Mouse (Mus musculus) megakaryocyte, embryonic 14.5 days (primary cell): ENCODE results near the gene Nhp2. TPM values are rescaled to one million over a fixed set of nuclear protein-coding genes. Genes with fewer than 3 reads are reported as not detected.
"Not testable (repeated sequence)": the region's sequence is repeated elsewhere in the genome, so short reads cannot be mapped to it uniquely, and the experiment has no call there.

Experiments used
- H3K27me3 ChIP-seq: replicated peaks from 2 replicates; pipeline ENCODE3; 2012; ENCODE audit warnings: inconsistent platforms
- H3K36me3 ChIP-seq: replicated peaks from 2 replicates; pipeline ENCODE3; 2012; ENCODE audit warnings: low read length, inconsistent platforms, mixed read lengths
- H3K4me1 ChIP-seq: 2 replicates; pipeline ENCODE4 v1.6.1; 2012; ENCODE audit warnings: inconsistent platforms
- H3K4me3 ChIP-seq: replicated peaks from 2 replicates; pipeline ENCODE3; 2012; ENCODE audit warnings: moderate library complexity, mild to moderate bottlenecking, inconsistent platforms
- H3K9me3 ChIP-seq: 2 replicates; pipeline ENCODE4 v1.6.1; 2012; ENCODE audit warnings: inconsistent platforms
- FLI1 ChIP-seq: IDR thresholded peaks from 2 replicates; pipeline ENCODE4 v1.6.1; 2012; ENCODE audit warnings: low read length, inconsistent platforms, mixed read lengths
- GATA1 ChIP-seq: IDR thresholded peaks from 3 replicates; pipeline ENCODE4 v1.6.1; 2012; ENCODE audit warnings: mixed read lengths, low read length, inconsistent platforms, borderline replicate concordance
- polyA plus RNA-seq: library from polyadenylated mRNA; stranded (reverse); fragments of >175 nt; gene quantifications from 2 replicates; pipeline ENCODE4 v1.2.3, GENCODE M21; 2012; ENCODE audit warnings: low replicate concordance; ENCODE audit not compliant: insufficient read depth

The Nhp2 gene
- polyA plus RNA-seq, 1 experiment = 144 TPM

- no peak overlapping the region for H3K4me3 ChIP-seq
- H3K9me3 ChIP-seq = no peaks in the 10 kb centered on the region
- peaks cover 85% of the 10 kb centered on the region for H3K36me3 ChIP-seq
- no peaks in the 10 kb centered on the region for H3K27me3 ChIP-seq
- no peak for TF ChIP-seq GATA1
- no peak for TF ChIP-seq FLI1
- peaks cover 54% of the 10 kb centered on the region for H3K4me1 ChIP-seq
Measured at GRCm38 (mm10) chr11:51602253-51602652, 17.3 kb upstream of the Nhp2 start.

- Histone ChIP-seq H3K4me1 (peaks cover 71% of the 10 kb centered on the region), H3K36me3 (peaks cover 49% of the 10 kb centered on the region), H3K27me3 (no peaks in the 10 kb centered on the region), H3K9me3 (no peaks in the 10 kb centered on the region), H3K4me3 (peak overlapping the region; percentile 95)
- TF ChIP-seq FLI1 (no peak; the same call in 1 of the 2 replicates), GATA1 (no peak)
Measured at GRCm38 (mm10) chr11:51605602-51606446, 13.7 kb upstream of the Nhp2 start.

- peaks cover 42% of the 10 kb centered on the region for H3K36me3 ChIP-seq
- peaks cover 71% of the 10 kb centered on the region for H3K4me1 ChIP-seq
Measured at GRCm38 (mm10) chr11:51606447-51607095, 13.0 kb upstream of the Nhp2 start, which contains the start of gene Hnrnpab. TSS of gene Hnrnpab (minus strand) at chr11:51606847.

GRCm38 (mm10) chr11:51607096-51607738, 12.3 kb upstream of the Nhp2 start:
- TF ChIP-seq FLI1 (no peak), GATA1 (no peak)
- peaks cover 67% of the 10 kb centered on the region for H3K4me1 ChIP-seq

More at GRCm38 (mm10) chr11:51606447-51607095, 13.0 kb upstream of the Nhp2 start, which contains the start of gene Hnrnpab:
- no peaks in the 10 kb centered on the region for H3K9me3 ChIP-seq
- peak within 1 kb of the TSS; percentile 95 for H3K4me3 ChIP-seq
- no peaks in the 10 kb centered on the region for H3K27me3 ChIP-seq
- TF ChIP-seq GATA1 (no peak), FLI1 (no peak; the same call in 1 of the 2 replicates)

GRCm38 (mm10) chr11:51609266-51609909, 10.1 kb upstream of the Nhp2 start:
- Histone ChIP-seq H3K9me3 (no peaks in the 10 kb centered on the region), H3K36me3 (peaks cover 14% of the 10 kb centered on the region), H3K27me3 (no peaks in the 10 kb centered on the region), H3K4me1 (peaks cover 67% of the 10 kb centered on the region), H3K4me3 (peak overlapping the region; percentile 83)
- TF ChIP-seq GATA1 = no peak
- TF ChIP-seq FLI1 = no peak

More at GRCm38 (mm10) chr11:51607096-51607738, 12.3 kb upstream of the Nhp2 start:
- Histone ChIP-seq H3K27me3 (no peaks in the 10 kb centered on the region), H3K9me3 (no peaks in the 10 kb centered on the region), H3K4me3 (peak overlapping the region; percentile 95), H3K36me3 (peaks cover 35% of the 10 kb centered on the region)

GRCm38 (mm10) chr11:51609940-51610339, 9.6 kb upstream of the Nhp2 start:
- not testable (repeated sequence) for H3K36me3 ChIP-seq, H3K27me3 ChIP-seq, H3K4me3 ChIP-seq, H3K9me3 ChIP-seq
- H3K4me1 ChIP-seq = peaks cover 67% of the 10 kb centered on the region

- Histone ChIP-seq H3K4me1 (peaks cover 61% of the 10 kb centered on the region), H3K27me3 (no peaks in the 10 kb centered on the region), H3K36me3 (no peaks in the 10 kb centered on the region), H3K9me3 (no peaks in the 10 kb centered on the region), H3K4me3 (peak overlapping the region; percentile 92)
- TF ChIP-seq GATA1 (no peak), FLI1 (no peak)
Measured at GRCm38 (mm10) chr11:51614256-51614655, 5.3 kb upstream of the Nhp2 start.

- H3K36me3 ChIP-seq = no peaks in the 10 kb centered on the region
- no peaks in the 10 kb centered on the region for H3K9me3 ChIP-seq
- no peaks in the 10 kb centered on the region for H3K27me3 ChIP-seq
- peaks cover 54% of the 10 kb centered on the region for H3K4me1 ChIP-seq
- no peak for TF ChIP-seq FLI1
- H3K4me3 ChIP-seq = peak overlapping the region; percentile 92
Measured at GRCm38 (mm10) chr11:51615129-51615528, 4.4 kb upstream of the Nhp2 start.

GRCm38 (mm10) chr11:51615601-51616000, 3.9 kb upstream of the Nhp2 start:
- TF ChIP-seq GATA1 (no peak), FLI1 (no peak)
- Histone ChIP-seq H3K36me3 (no peaks in the 10 kb centered on the region), H3K4me1 (peaks cover 58% of the 10 kb centered on the region), H3K4me3 (peak overlapping the region; percentile 92), H3K9me3 (no peaks in the 10 kb centered on the region), H3K27me3 (no peaks in the 10 kb centered on the region)

- H3K9me3 ChIP-seq, H3K27me3 ChIP-seq, H3K36me3 ChIP-seq: not testable (repeated sequence)
- Histone ChIP-seq H3K4me1 (peaks cover 64% of the 10 kb centered on the region), H3K4me3 (peak overlapping the region; percentile 92)
Measured at GRCm38 (mm10) chr11:51616113-51616512, 3.4 kb upstream of the Nhp2 start.
